Mouse (Mus musculus): ENCODE data around the gene Muc20.

GRCm38 (mm10) chr16:32813362-32813761 lies 16.1 kb upstream of the Muc20 start:
- TF ChIP-seq CTCF (IDR thresholded peaks at IDR 0.05; ENCODE audit: borderline replicate concordance, control insufficient read depth, extremely low read depth, insufficient read depth, low read length, poor library complexity) (no peak), POLR2A (IDR thresholded peaks at IDR 0.05; ENCODE audit: control insufficient read depth, extremely low read depth, insufficient read depth, low read length, poor library complexity) (no peak)
